Mouse (Mus musculus) lung, adult 18-20 months (tissue): ENCODE data around the gene Fsd2.

Source experiments
- DNase-seq, 2 experiments: peaks; one replicate each; pipeline ENCODE4 v3.0.0; 2022; ENCODE audit warnings: mixed read lengths in 2 of 2

Gene Fsd2

GRCm38 (mm10) chr7:81540999-81541398, 25.7 kb downstream of the Fsd2 start:
- no peak for DNase-seq

DNA sequence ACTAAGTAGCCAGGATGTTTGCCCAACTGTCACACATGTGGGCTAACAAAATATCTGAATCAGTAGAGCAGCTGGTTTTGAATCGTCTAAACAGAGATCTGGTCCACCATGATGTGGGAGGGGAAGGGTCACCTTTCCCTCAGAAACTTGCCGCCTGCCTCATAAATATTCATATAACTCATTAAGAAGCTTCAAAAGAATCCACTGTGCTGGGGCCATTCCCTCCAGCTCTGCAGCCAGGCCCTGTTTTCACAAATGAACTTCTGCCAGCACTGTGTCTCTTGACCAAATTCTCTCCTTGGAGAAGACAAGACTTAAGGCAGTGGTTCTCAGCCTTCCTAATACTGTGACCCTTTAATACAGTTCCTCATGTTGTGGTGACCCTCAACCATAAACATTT, 27.2 kb downstream of the Fsd2 start:
- no peak for DNase-seq

DNA sequence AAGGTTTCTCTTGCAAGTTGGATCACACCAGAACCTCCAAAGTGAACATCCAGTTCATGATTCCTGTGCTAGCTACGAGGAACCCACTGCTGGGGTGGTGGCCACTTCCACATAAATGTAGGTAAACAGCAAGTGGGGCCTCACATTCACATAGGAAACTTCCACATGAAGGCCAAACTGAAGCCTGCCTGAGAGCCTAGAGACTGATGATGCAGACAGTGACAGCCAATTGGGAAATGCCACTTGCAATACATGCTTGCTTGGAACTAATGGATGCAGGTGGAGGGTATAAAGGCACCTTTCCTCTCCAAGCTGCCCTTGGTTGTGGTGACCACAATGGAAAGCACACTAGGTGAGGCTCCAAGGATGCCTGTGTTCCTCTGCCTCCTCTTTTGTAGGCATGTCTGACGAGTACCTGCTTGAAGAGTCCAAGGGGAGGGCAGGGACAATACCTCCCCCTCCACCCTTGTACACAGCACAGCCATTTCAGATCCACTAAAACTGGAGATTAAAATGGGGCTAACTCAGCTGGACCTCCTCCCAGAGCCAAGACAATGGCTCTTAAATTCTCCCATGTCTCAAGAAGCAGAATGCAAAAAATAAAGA, 28.6 kb downstream of the Fsd2 start:
- DNase-seq: no peak

- no peak for DNase-seq
Measured at GRCm38 (mm10) chr7:81536478-81536877, 30.3 kb downstream of the Fsd2 start.

DNA sequence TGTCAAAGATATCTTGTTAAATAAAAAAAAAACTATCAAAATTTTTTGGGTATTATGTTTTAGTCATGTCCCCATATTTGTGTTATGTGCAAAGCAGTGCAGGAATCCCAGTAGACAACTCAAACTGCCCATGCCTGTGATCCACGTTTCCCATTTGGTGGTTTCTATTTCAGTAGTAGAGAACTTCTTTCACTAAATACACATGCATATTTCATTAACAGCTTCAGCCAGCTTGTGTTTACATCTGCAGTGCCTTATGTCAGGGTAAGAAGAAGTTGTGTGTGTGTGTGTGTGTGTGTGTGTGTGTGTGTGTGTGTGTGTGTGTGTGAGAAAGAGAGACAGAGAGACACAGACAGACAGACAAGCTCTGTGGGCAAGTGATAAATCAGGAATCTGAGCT, 35.3 kb downstream of the Fsd2 start:
- no peak for DNase-seq

GRCm38 (mm10) chr7:81528918-81529317, 37.8 kb downstream of the Fsd2 start:
- no peak for DNase-seq

DNA sequence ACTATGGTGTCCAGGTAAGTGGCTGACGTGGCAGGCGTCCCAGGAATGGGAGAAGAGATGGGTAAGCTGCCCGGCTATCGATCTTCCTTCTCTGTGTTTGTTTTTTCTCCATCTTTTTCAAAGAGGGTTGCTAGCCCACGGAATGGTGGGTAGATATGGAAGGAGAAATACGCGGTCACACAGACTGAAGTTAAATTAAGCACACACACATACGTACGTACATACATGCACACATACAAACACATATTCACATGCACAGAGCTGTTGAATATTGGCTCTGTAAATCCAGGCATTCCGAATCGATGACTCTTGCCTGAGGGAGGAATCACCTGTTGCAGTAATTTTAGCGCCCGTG, 43.1 kb downstream of the Fsd2 start:
- DNase-seq: no peak

DNA sequence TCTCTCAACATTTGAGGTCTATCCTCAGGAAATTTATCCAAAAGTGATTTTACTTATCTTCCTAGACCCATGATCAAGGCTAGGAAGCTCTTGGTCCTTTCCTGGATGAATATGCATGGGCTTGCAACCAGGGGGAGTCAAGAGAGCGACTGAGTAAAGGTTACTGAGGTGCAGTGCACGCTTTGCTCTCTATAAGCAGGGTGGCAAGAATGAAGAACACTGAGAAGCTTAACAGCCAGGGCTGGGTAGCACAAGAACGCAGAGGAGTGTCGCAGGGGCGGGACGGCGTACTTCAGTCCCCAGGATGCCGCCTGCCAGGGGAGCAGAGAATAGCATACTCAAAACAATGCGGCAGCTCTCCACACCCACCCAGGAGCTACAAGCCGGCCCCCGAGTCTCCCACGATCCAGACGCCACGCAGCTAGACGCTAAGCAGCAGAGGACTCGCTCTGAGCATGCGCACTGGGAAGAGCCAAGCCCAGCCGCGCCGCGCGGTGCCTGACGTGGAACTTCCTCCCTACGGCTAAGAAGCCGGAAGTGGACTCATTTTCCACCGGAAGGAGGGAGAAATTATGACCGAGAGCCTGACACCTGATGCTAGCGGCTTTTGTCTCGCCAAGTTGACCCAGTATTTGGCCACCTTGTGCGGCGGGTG, 43.6 kb downstream of the Fsd2 start:
- peak; percentile 88 to 93 for DNase-seq

GRCm38 (mm10) chr7:81516154-81517030, 50.4 kb downstream of the Fsd2 start:
- DNase-seq: no peak

GRCm38 (mm10) chr7:81514906-81515590, 51.7 kb downstream of the Fsd2 start:
- DNase-seq: no peak

- DNase-seq: no peak
Measured at GRCm38 (mm10) chr7:81501050-81501449, 65.7 kb downstream of the Fsd2 start.

GRCm38 (mm10) chr7:81498181-81498580, 68.6 kb downstream of the Fsd2 start, which contains the start of gene BC048679:
BC048679 (minus strand) TSS chr7:81498281.
- DNase-seq: no peak

- DNase-seq: no peak
Measured at GRCm38 (mm10) chr7:81497171-81497570, 69.6 kb downstream of the Fsd2 start.

DNA sequence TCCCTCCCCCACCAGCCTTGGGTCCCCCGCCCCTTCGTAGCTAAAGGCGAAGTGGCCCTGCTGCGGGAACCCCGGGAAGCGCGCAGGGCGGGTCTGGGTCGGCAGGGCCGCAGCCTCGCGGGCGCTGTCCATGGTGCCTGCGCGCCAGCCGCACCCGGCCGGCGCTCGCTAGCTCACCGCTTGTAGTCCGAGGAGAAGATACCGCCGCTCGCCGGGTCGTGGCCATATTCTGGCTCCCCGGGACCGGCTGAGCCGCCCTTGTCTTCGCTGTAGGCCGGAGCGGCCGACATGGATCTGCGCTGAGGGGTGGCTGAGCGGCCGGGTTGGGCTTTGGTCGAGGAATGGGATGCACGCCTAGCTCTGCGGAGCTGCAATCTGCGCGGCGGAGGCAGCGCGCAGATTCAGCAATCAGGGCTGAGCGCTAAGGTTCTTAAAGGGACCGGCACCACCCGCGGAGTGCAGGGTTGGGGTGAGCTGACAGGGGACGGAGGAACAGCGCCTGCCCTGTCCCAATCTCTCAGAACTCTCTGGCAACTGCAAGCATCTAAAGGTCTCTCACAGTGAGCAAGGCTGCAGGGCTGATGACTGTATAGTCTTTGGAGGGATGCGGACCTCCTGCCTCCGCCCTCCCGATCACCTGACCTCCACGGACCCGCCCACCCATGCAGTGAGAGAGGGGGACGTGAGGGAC, 73.3 kb downstream of the Fsd2 start, which contains the start of gene Ap3b2:
TSS of gene Ap3b2 (minus strand) at position 595 of the 691 bp plus-strand sequence.
- peak; percentile 11 to 29 for DNase-seq

- DNase-seq: no peak
Measured at GRCm38 (mm10) chr7:81492628-81493027, 74.1 kb downstream of the Fsd2 start.

GRCm38 (mm10) chr7:81489649-81490048, 77.1 kb downstream of the Fsd2 start:
- no peak for DNase-seq
